Mouse (Mus musculus) cerebellum, adult (tissue): ENCODE data around the gene Cacnb2.

ENCODE experiments used
- ATAC-seq: cut with Nextera tagmentation; 2 replicates; pipeline ENCODE4 v1.9.2; 2017; ENCODE audit warnings: mild to moderate bottlenecking, moderate library complexity, mixed read lengths; ENCODE audit not compliant: insufficient number of reproducible peaks, low FRiP score, low TSS enrichment

The Cacnb2 gene

GRCm38 (mm10) chr2:14763931-14764330 lies 161.0 kb downstream of the Cacnb2 start:
- ATAC-seq: no peak

GRCm38 (mm10) chr2:14769448-14769847 lies 166.6 kb downstream of the Cacnb2 start:
- ATAC-seq: no peak

- no peak for ATAC-seq
Observed at GRCm38 (mm10) chr2:14770635-14771034, 167.7 kb downstream of the Cacnb2 start.

DNA sequence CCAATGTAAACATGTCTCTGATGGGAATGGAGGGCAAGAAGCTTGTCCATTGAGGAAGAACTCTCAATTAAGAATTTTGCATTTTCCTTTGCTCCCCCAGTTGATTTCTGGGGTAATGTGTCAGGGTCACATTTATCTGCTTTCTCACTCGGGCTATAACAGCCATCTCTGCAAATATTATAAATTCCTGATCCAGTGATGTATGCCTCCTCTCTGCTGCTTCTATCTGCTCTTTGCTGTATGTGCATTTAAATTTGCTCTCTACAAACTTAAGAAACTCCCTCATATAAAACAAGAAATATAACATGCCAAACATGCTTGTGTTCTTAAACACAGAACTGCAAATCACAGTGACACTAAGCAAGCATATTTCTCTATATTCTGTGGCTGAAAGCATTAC lies 171.5 kb downstream of the Cacnb2 start:
- ATAC-seq: no peak

GRCm38 (mm10) chr2:14774857-14775495 lies 172.1 kb downstream of the Cacnb2 start:
- no peak for ATAC-seq

DNA sequence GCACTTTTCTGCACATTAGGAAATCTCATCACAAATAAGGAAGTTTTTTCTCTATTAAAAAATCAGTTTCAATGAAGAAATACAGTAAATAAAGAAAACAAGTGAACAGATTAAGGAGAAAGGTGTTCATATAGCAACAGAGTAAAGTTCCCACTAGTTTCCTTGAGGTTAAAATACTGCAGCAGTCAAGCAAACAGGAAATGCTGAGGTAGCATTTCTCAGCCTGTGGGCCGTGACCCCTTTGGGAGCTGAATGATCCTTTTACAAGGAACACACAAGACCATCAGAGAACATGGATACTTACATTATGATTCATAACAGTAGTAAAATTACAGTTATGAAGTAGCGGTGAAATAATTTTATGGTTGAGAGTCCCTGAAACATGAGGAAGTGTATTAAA lies 185.1 kb downstream of the Cacnb2 start:
- no peak for ATAC-seq

DNA sequence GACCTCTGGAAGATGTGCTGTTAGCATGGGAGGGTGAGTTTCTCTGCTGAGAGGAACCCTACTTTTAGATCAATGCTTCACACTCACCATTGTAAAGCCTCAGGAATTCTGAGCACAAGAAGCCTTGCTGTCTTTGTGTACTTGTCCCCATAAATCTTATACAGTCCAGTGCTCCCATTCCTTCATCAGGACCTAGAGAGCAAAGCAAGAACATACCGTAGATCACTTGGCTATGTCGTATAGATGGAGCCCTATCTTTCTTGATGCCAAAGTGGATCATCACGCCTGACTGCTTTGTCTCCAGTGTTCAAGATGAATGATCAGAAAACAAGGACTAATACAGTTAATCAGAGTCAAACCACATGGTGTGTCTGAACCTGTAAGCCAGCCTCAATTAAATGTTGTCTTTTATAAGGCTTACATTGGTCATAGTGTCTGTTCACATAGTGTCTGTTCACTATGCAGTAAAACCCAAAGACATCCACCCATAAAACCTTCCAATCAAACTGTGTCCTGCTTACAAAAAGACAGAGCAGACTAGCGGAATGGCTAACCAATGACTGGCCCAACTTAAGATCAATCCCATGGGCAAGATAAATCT lies 198.7 kb downstream of the Cacnb2 start:
- ATAC-seq: no peak

DNA sequence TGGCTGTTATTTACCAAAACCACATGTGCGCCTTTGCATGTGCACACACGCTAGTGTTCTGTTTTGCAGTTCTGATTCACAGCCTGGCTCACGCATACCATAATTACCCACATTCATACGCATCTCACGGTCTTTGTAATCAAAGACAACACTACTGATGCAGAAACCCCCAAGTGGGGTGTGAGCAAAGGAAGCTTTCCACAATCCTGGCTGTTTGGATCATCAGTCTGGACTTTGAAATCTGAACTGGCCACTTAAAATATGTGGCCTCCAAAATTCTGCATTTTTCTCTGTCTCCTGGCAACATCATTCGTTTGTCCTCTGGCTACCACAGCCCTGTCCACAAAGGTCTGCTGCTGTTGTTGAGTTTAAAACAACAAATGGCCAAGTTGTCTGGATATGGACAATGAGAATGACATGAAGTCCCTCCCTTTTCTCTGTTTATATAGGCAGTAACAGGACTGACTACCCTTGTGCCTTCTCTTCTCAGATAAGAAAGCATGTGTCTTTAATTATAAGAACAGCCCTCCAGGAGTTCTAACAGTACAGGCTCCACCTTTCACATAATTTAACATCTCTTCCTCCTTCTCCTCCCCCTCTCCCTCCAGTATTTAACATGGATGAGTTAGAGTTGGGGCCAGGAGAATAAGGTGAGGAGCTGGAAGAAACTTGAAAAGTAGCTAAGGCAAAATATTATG lies 204.9 kb downstream of the Cacnb2 start:
- no peak for ATAC-seq

DNA sequence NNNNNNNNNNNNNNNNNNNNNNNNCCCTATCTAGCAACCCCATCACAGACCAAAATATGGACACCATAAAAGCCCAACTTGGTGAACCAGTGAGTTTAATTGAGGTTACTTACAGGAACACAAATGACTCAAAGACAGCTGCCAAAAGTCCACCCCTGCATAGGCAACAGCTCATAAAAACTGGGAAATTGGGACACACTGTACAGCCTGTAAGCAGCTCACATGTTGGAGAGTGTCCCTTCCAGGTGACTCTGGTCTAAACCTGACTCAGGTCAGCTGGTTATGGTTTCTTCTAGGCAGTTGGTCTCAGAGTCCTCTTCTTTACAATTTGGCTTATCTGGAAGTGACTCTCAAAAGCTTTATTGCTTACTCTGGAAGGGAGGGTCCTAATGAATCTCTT lies 212.1 kb downstream of the Cacnb2 start:
- no peak for ATAC-seq

DNA sequence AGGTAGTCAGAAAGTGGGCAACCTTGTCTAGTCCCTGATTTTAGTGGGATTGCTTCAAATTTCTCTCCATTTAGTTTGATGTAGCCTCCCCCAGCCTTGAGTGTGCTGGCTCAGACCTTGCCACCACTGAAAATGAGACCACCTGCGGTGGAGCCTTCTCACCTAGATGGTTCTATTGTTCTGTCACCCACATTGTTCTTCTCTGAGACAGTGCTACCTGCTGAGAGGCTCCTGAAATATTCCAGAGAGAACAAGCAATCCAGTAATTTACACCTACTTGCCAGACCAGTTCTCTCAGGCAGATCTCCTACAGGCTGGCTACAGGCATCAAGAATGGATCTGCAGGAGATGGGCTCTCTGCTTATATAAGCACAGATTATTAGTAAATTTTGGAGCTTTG lies 215.8 kb downstream of the Cacnb2 start:
- ATAC-seq: no peak

GRCm38 (mm10) chr2:14820946-14821345 lies 218.1 kb downstream of the Cacnb2 start:
- ATAC-seq: no peak

DNA sequence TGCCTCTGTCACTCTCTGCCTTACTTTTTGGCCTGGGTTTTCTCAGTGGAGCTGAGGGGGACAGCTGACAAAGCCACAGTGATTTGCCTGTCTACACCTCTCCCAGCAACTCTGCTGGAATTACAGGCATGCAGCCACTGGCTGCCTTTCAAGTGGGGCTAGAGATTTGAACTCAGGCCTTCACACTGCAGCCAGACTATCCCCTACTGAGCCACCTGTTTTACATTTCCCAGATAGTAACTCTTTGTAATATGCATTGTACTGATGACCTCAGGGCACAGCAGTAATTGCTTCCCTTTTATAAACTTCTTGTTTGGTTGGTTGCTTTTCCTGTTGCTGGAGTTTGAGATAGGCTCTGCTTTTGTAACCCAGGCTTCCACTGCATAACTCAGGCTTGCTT lies 220.2 kb downstream of the Cacnb2 start:
- no peak for ATAC-seq

- ATAC-seq: no peak
Observed at GRCm38 (mm10) chr2:14823816-14824348, 221.0 kb downstream of the Cacnb2 start.

- no peak for ATAC-seq
Observed at GRCm38 (mm10) chr2:14825146-14825545, 222.3 kb downstream of the Cacnb2 start.

- ATAC-seq: no peak
Observed at GRCm38 (mm10) chr2:14829451-14829850, 226.6 kb downstream of the Cacnb2 start.

DNA sequence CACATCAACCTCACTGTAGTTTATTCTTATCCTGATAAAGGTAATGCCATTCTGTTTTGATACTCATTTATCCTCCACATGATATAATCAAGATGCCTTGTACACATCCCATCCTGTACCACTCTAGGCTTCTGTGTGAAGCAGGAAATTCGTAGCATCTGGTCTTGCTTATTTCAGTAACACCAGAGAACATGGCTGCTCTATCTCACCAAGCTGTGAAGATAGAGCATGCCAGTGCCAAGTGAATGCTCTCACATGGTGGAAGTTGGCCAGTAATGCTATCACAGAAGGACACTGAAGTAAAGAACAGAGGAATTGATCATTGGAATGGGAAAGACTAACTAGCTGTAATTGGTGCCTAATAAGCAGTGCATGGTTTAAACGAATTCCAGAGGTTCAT lies 228.4 kb downstream of the Cacnb2 start:
- no peak; the same call in 1 of the 2 replicates for ATAC-seq

DNA sequence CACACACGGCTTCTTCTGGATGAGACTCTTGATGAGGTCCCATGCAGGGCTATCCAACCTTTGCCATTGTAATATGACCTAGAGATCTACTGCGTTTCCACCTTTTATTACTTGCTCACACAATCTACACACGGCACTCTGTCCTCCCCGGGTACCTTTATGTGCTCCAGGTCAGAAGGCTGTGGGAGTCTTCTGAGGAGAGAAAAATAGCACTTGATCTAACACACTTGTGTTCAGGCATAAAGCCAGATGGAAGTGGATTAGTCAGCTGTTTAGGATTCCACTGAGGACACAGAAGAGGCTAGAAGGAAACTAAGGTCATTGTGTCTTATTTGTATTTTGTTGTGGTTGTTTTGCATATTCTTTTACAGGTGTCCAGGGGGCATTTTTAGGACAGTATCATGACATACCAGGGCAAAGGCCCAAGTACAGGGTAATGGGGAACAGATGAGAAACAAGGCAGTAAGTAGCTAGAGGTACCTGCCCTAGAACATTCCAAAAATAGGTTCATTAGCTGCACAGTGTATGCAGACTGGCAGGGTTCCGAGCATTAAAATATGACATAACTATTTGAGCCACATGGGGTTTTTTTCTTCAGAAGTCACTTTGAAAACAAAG lies 231.9 kb downstream of the Cacnb2 start:
- ATAC-seq: 0 out of 2 replicates have a peak, but pooled peaks have one; percentile 45

- ATAC-seq: no peak
Observed at GRCm38 (mm10) chr2:14841272-14841671, 238.4 kb downstream of the Cacnb2 start.

DNA sequence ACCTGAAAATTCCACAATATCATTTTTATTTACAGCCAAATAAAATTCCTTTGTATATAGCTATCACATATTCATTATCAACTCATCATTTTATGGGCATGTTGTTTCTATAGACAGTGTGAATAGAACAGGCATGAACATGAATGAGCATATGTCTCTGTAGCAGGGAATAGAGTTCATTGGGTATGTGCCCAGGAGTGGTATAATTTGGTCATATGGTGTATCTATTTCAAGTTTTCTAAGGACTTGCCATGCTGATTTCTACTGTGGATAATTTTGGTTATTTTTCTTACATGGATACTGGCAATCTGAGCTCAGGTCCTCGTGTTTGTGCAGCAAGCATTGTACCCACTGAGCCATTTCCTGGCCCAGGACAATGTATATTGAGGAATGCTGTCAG lies 243.8 kb downstream of the Cacnb2 start:
- no peak for ATAC-seq

- no peak for ATAC-seq
Observed at GRCm38 (mm10) chr2:14847188-14847587, 244.3 kb downstream of the Cacnb2 start.

DNA sequence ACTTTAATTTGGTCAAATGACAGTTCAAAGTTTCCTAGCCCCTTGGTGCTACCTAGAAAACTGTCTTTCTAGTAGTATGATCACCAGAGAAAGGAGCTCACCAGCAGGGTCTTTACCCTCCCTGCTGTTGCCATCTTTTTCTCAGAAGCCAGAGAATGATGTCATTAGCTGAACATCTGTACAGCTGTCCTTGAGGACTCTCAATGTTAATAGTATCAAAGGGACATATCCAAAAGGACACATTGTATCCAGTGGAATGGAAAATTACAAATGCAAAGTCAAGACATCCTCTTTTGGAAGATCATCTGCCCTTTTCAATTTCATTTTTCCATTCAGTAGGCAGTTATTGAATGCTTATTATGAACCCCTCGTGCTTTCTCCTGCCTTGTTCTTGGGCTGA lies 247.9 kb downstream of the Cacnb2 start:
- ATAC-seq: no peak
